Mouse (Mus musculus) small intestine, adult 2 months (tissue): ENCODE measurements around the gene Ip6k3. TPM values are rescaled to one million over a fixed set of nuclear protein-coding genes. Genes with fewer than 3 reads are reported as not detected.

Experiments used
- H3K27ac ChIP-seq: fragments of 200-500 bp; 2 replicates; pipeline ENCODE4 v1.5.1; 2012; ENCODE audit warnings: low read depth, low read length, control low read depth, inconsistent platforms; ENCODE audit not compliant: insufficient read depth
- H3K27me3 ChIP-seq: fragments of 200-500 bp; 2 replicates; pipeline ENCODE4 v1.6.1; 2012; ENCODE audit warnings: mild to moderate bottlenecking, moderate library complexity, low read length, inconsistent platforms; ENCODE audit not compliant: control insufficient read depth, insufficient read depth
- H3K36me3 ChIP-seq: fragments of 200-500 bp; 2 replicates; pipeline ENCODE4 v1.6.1; 2012; ENCODE audit warnings: mild to moderate bottlenecking, low read length, control low read depth, inconsistent platforms; ENCODE audit not compliant: control insufficient read depth, insufficient read depth
- H3K4me1 ChIP-seq: fragments of 200-500 bp; 2 replicates; pipeline ENCODE4 v1.6.1; 2012; ENCODE audit warnings: low read length, inconsistent platforms, mixed read lengths; ENCODE audit not compliant: control insufficient read depth, insufficient read depth, insufficient read length
- H3K4me3 ChIP-seq: fragments of 200-500 bp; 2 replicates; pipeline ENCODE4 v1.5.1; 2012; ENCODE audit warnings: low read depth, mild to moderate bottlenecking, control low read depth, inconsistent platforms, low read length, moderate library complexity
- CTCF ChIP-seq: fragments of 200-500 bp; IDR thresholded peaks from 2 replicates; pipeline ENCODE4 v1.5.1; 2012; ENCODE audit warnings: low read depth, mild to moderate bottlenecking, control low read depth, inconsistent platforms, low read length, moderate library complexity, mixed read lengths; ENCODE audit not compliant: insufficient replicate concordance, insufficient read length; ENCODE audit errors: extremely low read depth
- POLR2A ChIP-seq: fragments of 200-500 bp; IDR thresholded peaks from 2 replicates; pipeline ENCODE4 v1.6.1; 2012; ENCODE audit warnings: low read depth, mild to moderate bottlenecking, control low read depth, inconsistent platforms, low read length, moderate library complexity
- WGBS: fragments of 180-500 bp; shearing (Covaris S2); methylation state at CpG from one replicate; pipeline ENCODE4 v1.1.7; 2018; 5-methylcytosine and 5-hydroxymethylcytosine counted together
- polyA plus RNA-seq: library from polyadenylated mRNA; depleted of rRNA; stranded (reverse); fragments of >200 nt; gene quantifications from 2 replicates; pipeline ENCODE4 v1.2.3, GENCODE M21; 2012

Gene Ip6k3
- polyA plus RNA-seq, 1 experiment, result not detected

GRCm38 (mm10) chr17:27173715-27174114 lies 6.1 kb upstream of the Ip6k3 start:
- 36% methylated on average over 3 of the region's 3 CpGs for WGBS
- no peaks in the 10 kb centered on the region for H3K4me1 ChIP-seq
- no peaks in the 10 kb centered on the region for H3K36me3 ChIP-seq
- TF ChIP-seq CTCF (no peak), POLR2A (no peak)
- H3K27ac ChIP-seq, result no peak overlapping the region
- no peak overlapping the region for H3K4me3 ChIP-seq
- no peaks in the 10 kb centered on the region for H3K27me3 ChIP-seq

- TF ChIP-seq CTCF (no peak), POLR2A (no peak)
- Histone ChIP-seq H3K27ac (no peak overlapping the region), H3K36me3 (no peaks in the 10 kb centered on the region), H3K4me3 (no peak overlapping the region), H3K27me3 (no peaks in the 10 kb centered on the region), H3K4me1 (no peaks in the 10 kb centered on the region)
- WGBS, result 68% methylated on average over 9 of the region's 9 CpGs
These were observed 4.9 kb upstream of the Ip6k3 start for GRCm38 (mm10) chr17:27172459-27172858.

GRCm38 (mm10) chr17:27171121-27171520 lies 3.5 kb upstream of the Ip6k3 start:
- Histone ChIP-seq H3K4me3 (no peak overlapping the region), H3K4me1 (no peaks in the 10 kb centered on the region), H3K27ac (no peak overlapping the region), H3K27me3 (no peaks in the 10 kb centered on the region), H3K36me3 (no peaks in the 10 kb centered on the region)
- WGBS, result 70% methylated on average over 5 of the region's 5 CpGs
- no peak for TF ChIP-seq CTCF
- no peak for TF ChIP-seq POLR2A

- WGBS, result 68% methylated on average over 11 of the region's 11 CpGs
- TF ChIP-seq POLR2A, result no peak
- TF ChIP-seq CTCF, result no peak
- no peaks in the 10 kb centered on the region for H3K27me3 ChIP-seq
- no peak overlapping the region for H3K27ac ChIP-seq
- no peak overlapping the region for H3K4me3 ChIP-seq
- H3K4me1 ChIP-seq, result no peaks in the 10 kb centered on the region
- no peaks in the 10 kb centered on the region for H3K36me3 ChIP-seq
These were observed 2.5 kb upstream of the Ip6k3 start for GRCm38 (mm10) chr17:27169952-27170695.

- WGBS, result 87% methylated on average over 4 of the region's 4 CpGs
- Histone ChIP-seq H3K4me3 (no peak overlapping the region), H3K4me1 (no peaks in the 10 kb centered on the region), H3K36me3 (no peaks in the 10 kb centered on the region), H3K27ac (no peak overlapping the region), H3K27me3 (no peaks in the 10 kb centered on the region)
- TF ChIP-seq POLR2A (no peak), CTCF (no peak)
These were observed 974 bp upstream of the Ip6k3 start for GRCm38 (mm10) chr17:27168569-27168968.

- Histone ChIP-seq H3K4me1 (no peaks in the 10 kb centered on the region), H3K4me3 (no peak overlapping the region), H3K36me3 (no peaks in the 10 kb centered on the region), H3K27me3 (no peaks in the 10 kb centered on the region), H3K27ac (no peak overlapping the region)
- no peak for TF ChIP-seq POLR2A
- no peak for TF ChIP-seq CTCF
- 71% methylated on average over 6 of the region's 6 CpGs for WGBS
These were observed 694 bp downstream of the Ip6k3 start for GRCm38 (mm10) chr17:27166901-27167300.

- H3K4me3 ChIP-seq, result no peak overlapping the region
- no peaks in the 10 kb centered on the region for H3K27me3 ChIP-seq
- H3K4me1 ChIP-seq, result no peaks in the 10 kb centered on the region
- TF ChIP-seq POLR2A, result no peak
- TF ChIP-seq CTCF, result peak; percentile 44; the same call in 1 of the 2 replicates
- 25% methylated on average over 8 of the region's 8 CpGs for WGBS
- no peaks in the 10 kb centered on the region for H3K36me3 ChIP-seq
- H3K27ac ChIP-seq, result no peak overlapping the region
These were observed 2.4 kb downstream of the Ip6k3 start for GRCm38 (mm10) chr17:27165054-27165773.
